Mouse (Mus musculus) naive thymus-derived CD4-positive, alpha-beta T cell, adult 2 months (primary cell): ENCODE data around the gene Ppp4r2.

Source experiments
- DNase-seq: peaks from one replicate; pipeline ENCODE4 v3.0.0-alpha.2; 2011; ENCODE audit warnings: low read depth

Gene Ppp4r2

DNA sequence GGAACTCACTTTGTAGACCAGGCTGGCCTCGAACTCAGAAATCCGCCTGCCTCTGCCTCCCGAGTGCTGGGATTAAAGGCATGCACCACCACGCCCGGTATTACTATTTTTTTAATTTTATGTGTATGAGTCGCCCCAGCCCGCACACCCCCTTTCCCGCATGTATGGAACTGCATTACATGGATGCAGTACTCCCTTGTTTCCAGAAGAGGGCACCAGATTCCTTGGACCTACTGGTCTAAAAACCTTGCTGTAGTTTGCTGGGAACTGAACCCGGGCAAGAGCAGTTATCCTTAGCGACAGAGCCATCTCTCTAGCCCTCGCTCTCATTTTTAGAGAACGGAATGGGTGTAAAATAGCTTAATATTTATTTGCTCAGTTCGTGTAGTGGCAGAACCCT lies 49.8 kb downstream of the Ppp4r2 start:
- DNase-seq: peak; percentile 56

DNA sequence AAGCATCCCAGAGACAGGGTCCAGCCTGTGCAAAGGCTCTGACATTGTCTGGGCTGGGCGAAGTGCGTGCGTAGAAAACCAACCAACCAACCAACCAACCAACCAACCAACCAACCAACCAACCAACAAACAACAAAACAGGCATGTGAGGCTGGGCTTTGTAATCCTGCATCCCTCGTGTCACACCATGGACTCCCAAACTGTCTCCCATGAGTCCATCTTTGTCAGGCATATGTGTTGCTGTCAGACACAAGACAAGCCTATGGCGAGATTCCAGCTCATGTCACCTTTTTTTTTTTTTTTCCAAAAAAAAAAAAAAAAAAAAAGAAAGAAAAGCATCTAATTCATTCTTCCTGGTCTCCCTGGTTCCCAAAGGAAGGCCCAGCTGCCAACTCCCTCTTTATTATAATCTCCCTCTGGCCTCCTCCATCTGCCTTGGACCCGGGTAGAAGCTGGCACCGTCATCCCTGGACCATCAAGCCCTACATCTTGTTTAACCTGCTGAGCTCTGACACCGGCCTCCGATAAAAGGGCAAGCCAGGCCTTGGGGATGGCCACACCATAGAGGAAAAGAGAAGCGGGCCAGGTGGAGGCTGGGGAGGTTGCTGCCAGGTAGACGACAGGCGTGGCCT lies 51.3 kb downstream of the Ppp4r2 start:
- no peak for DNase-seq

DNA sequence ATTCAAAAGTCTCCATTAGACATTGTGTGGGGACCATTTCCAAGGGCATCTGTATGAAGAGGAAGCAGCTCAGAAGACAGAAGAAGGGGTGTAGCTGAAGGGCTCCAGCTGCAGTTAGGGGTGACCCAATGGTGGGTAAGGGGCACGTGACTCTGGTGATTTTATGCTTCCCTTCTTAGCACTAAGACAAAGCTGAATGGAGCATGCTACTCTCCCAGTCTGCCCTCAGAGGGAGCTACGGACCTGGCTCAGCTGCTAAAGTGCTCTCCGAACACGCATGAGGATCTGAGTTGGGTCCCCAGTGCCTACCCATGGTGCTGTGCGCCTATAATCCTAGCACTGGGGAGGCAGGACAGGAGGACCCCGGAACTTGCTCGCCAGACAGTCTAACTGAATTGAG lies 52.0 kb downstream of the Ppp4r2 start:
- DNase-seq: no peak

DNA sequence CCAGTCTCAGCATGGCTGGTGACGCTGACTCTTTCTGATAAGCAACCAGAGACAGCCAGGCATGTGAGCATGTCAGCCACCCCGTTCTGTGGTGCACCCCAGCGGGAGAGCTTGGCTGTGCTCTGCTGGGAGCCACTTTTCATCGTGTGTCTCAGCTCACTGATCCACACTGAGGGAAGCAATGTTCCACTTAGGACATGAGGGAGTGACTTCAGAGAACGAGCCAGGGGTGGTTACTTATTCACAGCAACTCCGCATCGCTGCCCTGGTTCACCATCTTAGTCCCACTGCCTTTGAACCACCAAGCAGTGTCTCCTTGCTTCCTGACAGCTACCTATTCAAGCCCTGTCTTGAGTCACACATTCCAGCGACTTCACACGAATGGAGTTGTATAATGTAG lies 53.6 kb downstream of the Ppp4r2 start:
- no peak for DNase-seq

DNA sequence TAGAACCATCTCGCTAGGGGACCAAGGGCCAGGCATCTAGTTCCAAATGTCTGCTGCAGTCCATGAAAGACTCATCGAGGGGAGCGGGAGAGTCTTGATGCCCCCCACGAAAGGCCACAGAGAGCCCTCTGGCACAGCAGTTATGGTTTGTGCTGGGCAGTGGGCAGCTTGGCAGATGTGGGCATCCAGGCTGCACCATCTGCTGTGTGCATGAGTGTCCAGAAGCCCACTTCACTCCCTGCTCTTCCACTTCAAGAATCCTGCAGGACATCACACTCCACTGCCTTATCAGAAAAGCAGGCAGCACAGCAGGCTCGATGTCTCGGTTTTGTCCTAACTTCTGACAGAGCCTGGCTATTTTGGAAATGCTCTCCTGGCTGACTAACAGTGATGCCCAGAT lies 55.9 kb downstream of the Ppp4r2 start:
- DNase-seq: no peak

DNA sequence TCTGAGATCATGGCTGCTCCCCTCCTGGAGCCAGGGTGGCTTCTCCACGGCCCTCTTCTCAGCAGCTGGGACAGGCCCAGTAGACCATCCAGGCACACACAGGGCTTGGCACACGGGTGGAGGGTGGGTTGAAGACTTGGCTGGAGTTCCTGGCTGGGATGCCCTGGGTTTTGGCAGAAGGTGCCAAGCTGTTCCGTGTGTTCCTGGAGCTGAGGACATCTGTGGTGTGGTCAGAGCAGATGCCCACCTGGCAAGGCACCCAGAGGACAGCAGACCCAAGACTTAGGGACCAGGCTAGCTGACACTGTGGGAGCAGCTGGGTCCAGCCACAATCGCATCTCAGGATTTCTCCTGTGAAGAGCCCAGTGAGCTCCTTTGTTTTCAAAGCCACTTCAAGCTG lies 59.1 kb downstream of the Ppp4r2 start:
- DNase-seq: no peak

DNA sequence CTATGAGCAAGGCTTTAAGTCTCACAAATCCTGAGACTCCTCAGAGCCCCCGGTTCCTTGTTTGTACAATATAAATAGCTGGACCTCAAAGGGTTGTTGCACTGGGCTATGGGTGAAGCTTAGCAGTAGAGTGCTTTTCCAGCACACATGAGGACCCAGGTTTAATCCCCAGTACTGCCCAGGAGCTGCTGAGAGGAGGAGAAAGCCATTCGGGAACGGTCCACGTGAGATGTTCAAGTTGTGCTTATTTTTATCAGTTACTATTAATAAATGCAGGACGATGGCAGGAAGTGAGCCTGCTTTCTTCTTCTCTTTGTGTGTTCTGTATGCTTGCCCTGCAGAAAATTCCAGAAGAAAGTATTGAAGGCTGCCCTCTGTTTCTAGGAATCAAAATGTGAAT lies 59.7 kb downstream of the Ppp4r2 start:
- DNase-seq: no peak

DNA sequence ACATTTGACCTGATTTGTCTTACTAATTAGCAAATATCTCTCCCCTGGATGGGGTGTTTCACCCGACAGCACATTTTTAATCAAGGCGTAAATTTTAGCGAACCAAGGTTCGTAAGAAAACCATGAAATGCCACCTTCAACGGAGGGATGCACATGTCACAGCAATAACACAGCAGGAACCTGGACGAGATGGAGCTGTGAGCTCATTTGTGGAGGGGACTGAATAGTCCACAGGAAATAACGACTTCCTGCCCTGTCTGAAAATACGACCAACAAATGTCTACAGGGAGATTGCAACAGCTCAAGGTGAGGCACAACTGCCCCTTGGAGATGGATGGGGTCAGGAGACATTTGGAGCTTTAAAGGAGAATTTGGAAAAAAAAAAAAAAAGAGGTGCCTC lies 61.8 kb downstream of the Ppp4r2 start:
- no peak for DNase-seq

DNA sequence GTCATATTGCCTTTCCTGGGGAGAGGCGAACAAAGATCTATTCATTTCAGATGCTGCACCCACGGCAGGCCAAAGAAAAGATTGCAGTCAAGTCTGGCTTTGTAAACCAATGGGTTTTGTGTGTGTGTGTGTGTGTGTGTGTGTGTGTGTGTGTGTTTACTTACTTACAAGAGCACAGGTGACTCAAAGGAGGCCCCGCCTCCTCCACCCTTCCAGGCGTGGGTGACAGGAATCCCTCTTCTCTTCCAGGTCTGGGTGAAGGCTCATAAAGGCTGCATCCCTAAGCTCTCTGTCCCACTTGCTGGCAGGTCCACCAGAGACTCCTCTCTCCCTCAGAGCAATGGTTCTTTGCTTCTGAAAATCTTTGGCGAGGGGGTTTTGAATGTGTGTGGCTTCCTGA lies 63.5 kb downstream of the Ppp4r2 start:
- no peak for DNase-seq

DNA sequence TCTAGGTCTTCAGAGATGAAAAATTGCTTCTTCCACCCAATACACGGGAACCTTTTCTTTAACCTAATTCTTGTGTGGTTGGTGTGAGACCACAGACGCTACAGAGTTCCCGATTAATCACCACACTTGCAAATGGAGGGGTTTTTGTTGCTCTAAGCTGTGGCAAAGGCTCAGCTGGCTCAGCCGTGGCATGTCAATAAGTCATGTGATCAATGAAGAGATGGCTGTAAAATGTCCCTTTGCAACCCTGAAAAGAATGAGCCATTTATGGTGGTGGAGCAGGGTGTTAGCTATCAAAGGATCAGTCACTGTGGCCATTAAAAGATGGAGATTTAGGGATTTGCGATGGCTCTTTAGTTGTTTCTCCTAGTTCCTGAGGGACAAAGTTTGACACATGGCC lies 71.0 kb downstream of the Ppp4r2 start:
- no peak for DNase-seq

DNA sequence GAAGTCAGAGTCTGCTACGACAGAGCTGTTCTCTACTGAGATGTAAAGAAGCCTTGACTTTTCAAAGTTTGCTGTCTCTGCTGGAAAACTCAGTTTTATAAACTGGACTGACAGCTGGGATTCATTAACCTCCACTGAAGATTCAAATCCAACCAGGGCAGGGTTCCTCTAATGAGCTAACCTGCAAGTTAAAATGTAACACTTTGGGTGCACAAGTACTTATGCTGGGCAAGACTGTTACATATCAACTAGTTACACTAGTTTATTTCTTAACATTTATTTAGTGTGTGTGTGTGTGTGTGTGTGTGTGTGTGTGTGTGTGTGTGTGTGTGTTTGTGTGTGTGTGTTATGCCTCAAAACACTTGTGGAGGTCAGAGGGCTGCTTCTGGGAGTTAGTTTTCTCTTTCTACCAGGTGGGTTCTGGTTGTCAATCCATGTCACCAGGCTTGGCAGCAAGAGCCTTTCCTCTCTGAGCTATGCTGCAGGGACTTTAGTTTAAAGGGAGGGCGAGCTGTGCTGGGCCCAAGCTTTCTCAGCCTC lies 76.8 kb downstream of the Ppp4r2 start:
- DNase-seq: no peak
